Mouse (Mus musculus): ENCODE results near the gene Ctnnd2. TPM values are rescaled to one million over a fixed set of nuclear protein-coding genes. Genes with fewer than 3 reads are reported as not detected.

Gene Ctnnd2
- polyA plus RNA-seq, 2 experiments from 2014 or later: 0.71 TPM; not detected in 1

- no peak for ATAC-seq
Observed at GRCm38 (mm10) chr15:31004976-31005375, 832.6 kb downstream of the Ctnnd2 start.

GRCm38 (mm10) chr15:31006050-31006824, 833.8 kb downstream of the Ctnnd2 start:
- no peak for ATAC-seq

GRCm38 (mm10) chr15:31006825-31007157, 834.4 kb downstream of the Ctnnd2 start:
- no peak for ATAC-seq

GRCm38 (mm10) chr15:31008594-31008993, 836.2 kb downstream of the Ctnnd2 start:
- no peak for ATAC-seq

- ATAC-seq: no peak
Observed at GRCm38 (mm10) chr15:31020769-31021168, 848.4 kb downstream of the Ctnnd2 start.

- ATAC-seq: no peak
Observed at GRCm38 (mm10) chr15:31022012-31022411, 849.6 kb downstream of the Ctnnd2 start.

GRCm38 (mm10) chr15:31022497-31022896, 850.1 kb downstream of the Ctnnd2 start:
- no peak for ATAC-seq

GRCm38 (mm10) chr15:31023766-31024165, 851.4 kb downstream of the Ctnnd2 start:
- no peak for ATAC-seq

- ATAC-seq: no peak
Observed at GRCm38 (mm10) chr15:31027448-31028230, 855.2 kb downstream of the Ctnnd2 start.

GRCm38 (mm10) chr15:31044983-31045382, 872.6 kb downstream of the Ctnnd2 start:
- no peak for ATAC-seq

GRCm38 (mm10) chr15:31051496-31051895, 879.1 kb downstream of the Ctnnd2 start:
- ATAC-seq: no peak

- no peak for ATAC-seq
Observed at GRCm38 (mm10) chr15:31056145-31056544, 883.8 kb downstream of the Ctnnd2 start.

GRCm38 (mm10) chr15:31058315-31058714, 885.9 kb downstream of the Ctnnd2 start:
- ATAC-seq: no peak

GRCm38 (mm10) chr15:31063734-31064133, 891.3 kb downstream of the Ctnnd2 start:
- ATAC-seq: no peak

- ATAC-seq: no peak
Observed at GRCm38 (mm10) chr15:31068127-31068526, 895.7 kb downstream of the Ctnnd2 start.

- no peak for ATAC-seq
Observed at GRCm38 (mm10) chr15:31070311-31070710, 897.9 kb downstream of the Ctnnd2 start.

All from activated CD4-positive, CD25-positive, alpha-beta regulatory T cell, adult 4 months (primary cell).